Comparison of ENCODE assay signal across 16 mouse cellular contexts in the genomic region with DNA sequence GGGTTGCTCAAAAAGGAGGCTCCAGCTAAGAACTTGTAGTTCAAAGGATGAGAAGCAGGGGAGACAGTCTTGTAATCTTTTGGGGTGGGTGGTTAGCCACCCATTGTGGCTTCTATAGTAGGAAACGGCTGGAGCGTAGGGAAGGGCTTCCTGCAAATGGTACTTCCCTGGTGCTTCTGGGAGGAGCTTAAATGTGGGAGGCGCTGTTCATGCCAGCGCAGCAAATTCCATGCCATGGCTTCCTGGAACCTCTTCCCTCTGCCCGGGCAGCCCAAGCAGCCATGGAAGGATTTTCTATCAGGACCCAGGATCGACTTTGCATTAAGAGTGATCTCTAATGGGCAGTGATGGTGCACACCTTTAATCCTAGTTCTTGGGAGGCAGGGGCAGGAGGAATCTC. TPM values are rescaled to one million over a fixed set of nuclear protein-coding genes. Genes with fewer than 3 reads are reported as not detected.
DNase-seq lines count a peak whose midpoint lies in the region; ATAC-seq and TF ChIP-seq lines count a peak whose summit lies in the region.
"Had no signal": no experiment of that assay in that cellular context is flagged by ENCODE, and none has a peak within 500 bp of the region (broad histone marks: within the 10 kb centered on the region; RNA-seq: fewer than 3 reads in every experiment).

No protein-coding gene starts in this region.

- H3K27ac ChIP-seq in kidney, embryonic 16.5 days (ENCODE audit: low read length) = no peak overlapping the region
- H3K27ac ChIP-seq in midbrain, postnatal 0 days (ENCODE audit: low read depth, low read length) = no peak overlapping the region
- H3K27ac ChIP-seq: embryonic facial prominence, embryonic 12.5 days; forebrain, embryonic 12.5 days; heart, embryonic 10.5 days; hindbrain, embryonic 13.5 days; hindbrain, postnatal 0 days had no signal

- H3K4me3 ChIP-seq in kidney, embryonic 16.5 days (ENCODE audit: low read length) = no peak overlapping the region
- no peak overlapping the region for H3K4me3 ChIP-seq in midbrain, postnatal 0 days (ENCODE audit: low read depth, low read length)
- H3K4me3 ChIP-seq: embryonic facial prominence, embryonic 12.5 days; forebrain, embryonic 12.5 days; heart, embryonic 10.5 days; hindbrain, embryonic 13.5 days had no signal

- no peaks in the 10 kb centered on the region; the same call in 1 of the 2 replicates for H3K36me3 ChIP-seq in kidney, embryonic 16.5 days (ENCODE audit: insufficient read depth, low read length)
- peaks cover 8% of the 10 kb centered on the region; the same call in 1 of the 2 replicates for H3K36me3 ChIP-seq in midbrain, postnatal 0 days (ENCODE audit: insufficient read depth, low read length)

- H3K27me3 ChIP-seq in kidney, embryonic 16.5 days (ENCODE audit: insufficient read depth, low read length) = no peaks in the 10 kb centered on the region
- H3K27me3 ChIP-seq in midbrain, postnatal 0 days (ENCODE audit: insufficient read depth, low read length) = no peaks in the 10 kb centered on the region
- H3K27me3 ChIP-seq: embryonic facial prominence, embryonic 12.5 days; forebrain, embryonic 12.5 days; hindbrain, embryonic 13.5 days had no signal

- 0 out of 2 replicates have a peak, but pooled peaks cover 10% of the 10 kb centered on the region for H3K4me1 ChIP-seq in kidney, embryonic 16.5 days (ENCODE audit: insufficient read depth, low read length)
- no peaks in the 10 kb centered on the region for H3K4me1 ChIP-seq in midbrain, postnatal 0 days (ENCODE audit: insufficient read depth, low read length)
- H3K4me1 ChIP-seq: embryonic facial prominence, embryonic 12.5 days; forebrain, embryonic 12.5 days had no signal

- H3K9ac ChIP-seq in kidney, embryonic 16.5 days (replicated peaks; ENCODE audit: low read length) = no peak overlapping the region
- no peak overlapping the region for H3K9ac ChIP-seq in midbrain, postnatal 0 days (replicated peaks; ENCODE audit: low read length, poor library complexity, severe bottlenecking)
- H3K9ac ChIP-seq: embryonic facial prominence, embryonic 12.5 days; forebrain, embryonic 12.5 days; hindbrain, embryonic 13.5 days had no signal

- DNase-seq in kidney, adult 18-20 months = peak; percentile 57
- no peak for DNase-seq in kidney, postnatal 10 days
- DNase-seq in kidney, postnatal 25 days = peak; percentile 25 to 65
- DNase-seq in ES-CJ7 (ENCODE audit: low read depth, low spot score) = peak; percentile 27
- no peak for DNase-seq in midbrain, postnatal 0 days (ENCODE audit: low spot score)
- DNase-seq: cerebellum, adult 11-12 months; cerebellum, adult 9-10 months had no signal

- H3K9me3 ChIP-seq in kidney, embryonic 16.5 days (ENCODE audit: low read length) = no peaks in the 10 kb centered on the region
- no peaks in the 10 kb centered on the region for H3K9me3 ChIP-seq in midbrain, postnatal 0 days (ENCODE audit: low read length)
- H3K9me3 ChIP-seq: embryonic facial prominence, embryonic 12.5 days; forebrain, embryonic 12.5 days; G1E; heart, embryonic 10.5 days; hindbrain, embryonic 13.5 days had no signal

- H3K4me2 ChIP-seq in kidney, embryonic 16.5 days (replicated peaks; ENCODE audit: low read depth, low read length) = no peak overlapping the region
- no peak overlapping the region for H3K4me2 ChIP-seq in midbrain, postnatal 0 days (ENCODE audit: low read depth, low read length, poor library complexity, severe bottlenecking)
- H3K4me2 ChIP-seq: embryonic facial prominence, embryonic 12.5 days; forebrain, embryonic 12.5 days; hindbrain, embryonic 13.5 days had no signal

- no peak for ATAC-seq in kidney, embryonic 16.5 days (ENCODE audit: low FRiP score, low TSS enrichment)
- no peak for ATAC-seq in megakaryocyte-erythroid progenitor cell, adult 5-6 weeks (replicated peaks; ENCODE audit: low FRiP score, low TSS enrichment, poor library complexity, severe bottlenecking)
- ATAC-seq in midbrain, postnatal 0 days (ENCODE audit: low FRiP score) = no peak

- WGBS in kidney, embryonic 16.5 days = 81% methylated on average over 6 of the region's 6 CpGs
- 80% methylated on average over 6 of the region's 6 CpGs for WGBS in midbrain, postnatal 0 days

- TF ChIP-seq CTCF in midbrain, postnatal 0 days (IDR thresholded peaks at IDR 0.05) = no peak

RNA-seq across cellular contexts. Expression of gene Emc6, which starts 8.3 kb away (rescaled TPM):
- 121 and 123 TPM in 2 replicates for polyA plus RNA-seq in kidney, embryonic 16.5 days (2015; fragmentation: Nextera tagmentation; extraction: Ambion mirVana)
- 77.1 and 79.8 TPM in 2 replicates for total RNA-seq in megakaryocyte-erythroid progenitor cell, adult 5-6 weeks (2014; fragmentation: Nextera tagmentation)
- total RNA-seq in megakaryocyte-erythroid progenitor cell, adult 5-6 weeks (2017) = 34.1 and 53.7 TPM in 2 replicates
- 141 and 143 TPM in 2 replicates for total RNA-seq in midbrain, postnatal 0 days (2014; rRNA removed)
- polyA plus RNA-seq in midbrain, postnatal 0 days (2015; fragmentation: Nextera tagmentation; extraction: Ambion mirVana) = 169 and 182 TPM in 2 replicates

RNA-seq across cellular contexts. Expression of gene Tax1bp3, which starts 8.3 kb away (rescaled TPM):
- 231 and 251 TPM in 2 replicates for polyA plus RNA-seq in kidney, embryonic 16.5 days (2015; fragmentation: Nextera tagmentation; extraction: Ambion mirVana)
- 3.8 and 5.6 TPM in 2 replicates for total RNA-seq in megakaryocyte-erythroid progenitor cell, adult 5-6 weeks (2014; fragmentation: Nextera tagmentation)
- total RNA-seq in megakaryocyte-erythroid progenitor cell, adult 5-6 weeks (2017) = 1.2 and 5.5 TPM in 2 replicates
- total RNA-seq in midbrain, postnatal 0 days (2014; rRNA removed) = 43.8 and 55.6 TPM in 2 replicates
- 91.0 and 100 TPM in 2 replicates for polyA plus RNA-seq in midbrain, postnatal 0 days (2015; fragmentation: Nextera tagmentation; extraction: Ambion mirVana)

RNA-seq across cellular contexts. Expression of gene P2rx5, which starts 8.4 kb away (rescaled TPM):
- polyA plus RNA-seq in kidney, embryonic 16.5 days (2015; fragmentation: Nextera tagmentation; extraction: Ambion mirVana) = 0.81 TPM in 2 replicates
- 1.7 TPM in 1 of 2 replicates, not detected in the other for total RNA-seq in megakaryocyte-erythroid progenitor cell, adult 5-6 weeks (2014; fragmentation: Nextera tagmentation)
- not detected in 2 replicates for total RNA-seq in megakaryocyte-erythroid progenitor cell, adult 5-6 weeks (2017)
- 1.1 TPM in 1 of 2 replicates, not detected in the other for total RNA-seq in midbrain, postnatal 0 days (2014; rRNA removed)
- polyA plus RNA-seq in midbrain, postnatal 0 days (2015; fragmentation: Nextera tagmentation; extraction: Ambion mirVana) = 0.28 and 0.50 TPM in 2 replicates
- total RNA-seq: hematopoietic stem cell, adult 5-6 weeks had no signal
- polyA plus RNA-seq: G1E had no signal

RNA-seq across cellular contexts. Expression of gene Ctns, which starts 30.3 kb away (rescaled TPM):
- 21.5 and 22.4 TPM in 2 replicates for polyA plus RNA-seq in kidney, embryonic 16.5 days (2015; fragmentation: Nextera tagmentation; extraction: Ambion mirVana)
- 12.0 and 13.2 TPM in 2 replicates for total RNA-seq in megakaryocyte-erythroid progenitor cell, adult 5-6 weeks (2014; fragmentation: Nextera tagmentation)
- total RNA-seq in megakaryocyte-erythroid progenitor cell, adult 5-6 weeks (2017) = 4.0 and 9.5 TPM in 2 replicates
- 21.5 and 22.9 TPM in 2 replicates for total RNA-seq in midbrain, postnatal 0 days (2014; rRNA removed)
- polyA plus RNA-seq in midbrain, postnatal 0 days (2015; fragmentation: Nextera tagmentation; extraction: Ambion mirVana) = 13.0 and 13.3 TPM in 2 replicates

RNA-seq across cellular contexts. Expression of gene Haspin, which starts 30.5 kb away (rescaled TPM):
- polyA plus RNA-seq in kidney, embryonic 16.5 days (2015; fragmentation: Nextera tagmentation; extraction: Ambion mirVana) = 16.9 and 18.5 TPM in 2 replicates
- total RNA-seq in megakaryocyte-erythroid progenitor cell, adult 5-6 weeks (2014; fragmentation: Nextera tagmentation) = 10.9 and 14.4 TPM in 2 replicates
- 12.8 and 14.8 TPM in 2 replicates for total RNA-seq in megakaryocyte-erythroid progenitor cell, adult 5-6 weeks (2017)
- total RNA-seq in midbrain, postnatal 0 days (2014; rRNA removed) = 0.60 and 1.4 TPM in 2 replicates
- 0.97 and 1.3 TPM in 2 replicates for polyA plus RNA-seq in midbrain, postnatal 0 days (2015; fragmentation: Nextera tagmentation; extraction: Ambion mirVana)

Comparison
In these comparisons a context has a peak if more than half of its experiments do, and no peak if none do; other contexts are left out.
1. DNase-seq: peak in kidney, adult 18-20 months (single experiment), kidney, postnatal 25 days (2 of 2) and ES-CJ7 (single experiment); none in kidney, postnatal 10 days (single experiment) and midbrain, postnatal 0 days (single experiment).